Mouse (Mus musculus) left cerebral cortex, postnatal 36 days (tissue): ENCODE measurements around the gene Sh3tc1. TPM values are rescaled to one million over a fixed set of nuclear protein-coding genes. Genes with fewer than 3 reads are reported as not detected.

Experiments used
- DNase-seq, 2 experiments: peaks; one replicate each; pipeline ENCODE4 v3.0.0; 2021 to 2022; ENCODE audit warnings: low spot score in 2 of 2, mixed read lengths in 1 of 2
- intact Hi-C: fragments of 180-260 bp; cut with DNase I; formaldehyde crosslinking; loops from one replicate; pipeline ENCODE4 v1.15.1; 2025
- total RNA-seq, 2 experiments: library from RNA; stranded (reverse); gene quantifications; 2 replicates each; pipeline ENCODE4 v1.2.3; 2021

Gene Sh3tc1
- total RNA-seq, 2 experiments from 2014 or later = 3.0 to 3.3 TPM

DNA sequence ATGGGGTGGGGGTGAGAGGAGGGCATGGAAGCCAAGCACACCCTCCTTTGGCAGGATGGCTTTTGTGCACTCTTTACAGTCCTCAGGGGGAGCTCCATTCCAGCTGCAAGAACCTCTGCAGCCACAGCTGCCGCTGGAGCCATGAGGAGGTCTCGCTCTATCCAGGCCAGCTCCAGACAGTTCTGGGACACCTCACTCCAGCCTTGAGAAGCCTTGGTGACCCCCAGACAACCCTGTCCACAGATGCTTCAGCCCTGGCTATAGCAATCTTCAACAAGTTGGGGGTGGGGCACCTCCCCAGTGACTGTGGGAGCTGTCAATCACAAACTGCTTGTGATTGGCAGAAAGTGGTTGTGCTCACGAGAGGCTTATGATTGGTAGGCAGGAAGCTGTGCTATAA is 80.3 kb downstream of the Sh3tc1 start:
- DNase-seq = no peak
- intact Hi-C loops = no loop called here

GRCm38 (mm10) chr5:35655753-35656485 is 83.9 kb downstream of the Sh3tc1 start:
- no peak for DNase-seq
- intact Hi-C loops = no loop called here

- intact Hi-C loops = no loop called here
- DNase-seq = no peak
These were observed 85.9 kb downstream of the Sh3tc1 start for GRCm38 (mm10) chr5:35653743-35654395.

- intact Hi-C loops = no loop called here
- DNase-seq = no peak
These were observed 86.9 kb downstream of the Sh3tc1 start for GRCm38 (mm10) chr5:35652872-35653271.

GRCm38 (mm10) chr5:35652319-35652718 is 87.5 kb downstream of the Sh3tc1 start:
- intact Hi-C loops = no loop called here
- DNase-seq = no peak

- no peak for DNase-seq
- intact Hi-C loops = no loop called here
These were observed 91.6 kb downstream of the Sh3tc1 start for GRCm38 (mm10) chr5:35648230-35648629.

DNA sequence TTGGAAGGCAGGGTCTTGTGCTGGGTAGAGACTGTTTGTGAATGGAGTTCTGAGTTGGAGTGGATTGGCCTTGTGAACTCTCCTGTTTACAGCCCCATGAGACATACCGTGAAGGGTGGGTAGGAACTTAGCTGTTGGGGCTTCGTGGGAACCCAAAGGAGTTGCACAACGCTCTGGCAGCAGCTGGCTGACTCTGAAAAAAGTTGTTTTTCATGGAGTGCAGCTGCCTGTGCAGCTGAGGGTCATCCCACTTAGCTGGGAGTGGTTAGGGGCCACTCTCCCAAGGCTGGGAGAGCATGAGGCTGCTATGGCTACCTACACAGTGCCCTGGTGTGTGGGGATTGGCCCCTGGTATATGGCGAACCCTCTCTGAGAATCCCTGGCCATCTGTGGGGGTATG is 92.2 kb downstream of the Sh3tc1 start:
- DNase-seq = no peak
- intact Hi-C loops = no loop called here

Other genes starting within 250 kb of the Sh3tc1 start
- gene Cpz, start 214.3 kb downstream of the Sh3tc1 start, total RNA-seq = under 1 TPM; 0.22 to 0.45 TPM
- 10 to 100 TPM in 1 of 2 experiments, 1 to 10 TPM in 1; 6.3 to 11.2 TPM for gene Trmt44, start 164.9 kb downstream of the Sh3tc1 start, total RNA-seq
- gene Acox3, start 156.9 kb downstream of the Sh3tc1 start, total RNA-seq = 10 to 100 TPM; 31.0 to 36.5 TPM
- gene Htra3, start 60.2 kb downstream of the Sh3tc1 start, total RNA-seq = 1 to 10 TPM; 7.7 to 9.6 TPM
- gene Ablim2, start 17.9 kb upstream of the Sh3tc1 start, total RNA-seq = 100 to 1,000 TPM; 150 to 220 TPM
- 10 to 100 TPM; 27.0 to 30.4 TPM for gene Afap1, start 153.3 kb upstream of the Sh3tc1 start, total RNA-seq